Mouse (Mus musculus) layer of hippocampus, adult 9-10 months (tissue): ENCODE data around the gene Hnrnpm.
"Not testable (repeated sequence)": the region's sequence is repeated elsewhere in the genome, so short reads cannot be mapped to it uniquely, and the experiment has no call there.

Source experiments
- DNase-seq: peaks from one replicate; pipeline ENCODE4 v3.0.0; 2022; ENCODE audit warnings: low spot score

Gene Hnrnpm

GRCm38 (mm10) chr17:33669681-33670080 is 17.0 kb downstream of the Hnrnpm start:
- DNase-seq: no peak

DNA sequence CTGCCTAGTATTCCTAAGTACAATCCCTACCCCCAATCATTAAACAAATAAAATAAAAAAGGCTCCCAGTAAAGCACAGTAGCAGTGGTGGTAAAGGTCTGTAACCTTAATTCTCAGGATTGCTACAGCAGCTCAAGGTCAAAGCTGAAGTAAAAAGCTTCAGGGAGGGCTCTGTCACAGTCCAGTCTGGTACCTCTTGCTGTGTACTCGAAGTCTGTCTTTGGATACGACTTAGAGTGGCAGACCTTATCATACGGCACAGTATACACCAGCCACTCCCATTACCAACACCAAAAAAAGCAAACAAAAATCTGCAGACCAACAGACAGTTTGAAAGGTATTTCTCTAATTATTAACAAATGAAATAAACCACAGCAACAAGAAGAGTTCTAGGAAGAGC is 19.8 kb downstream of the Hnrnpm start:
- no peak for DNase-seq

DNA sequence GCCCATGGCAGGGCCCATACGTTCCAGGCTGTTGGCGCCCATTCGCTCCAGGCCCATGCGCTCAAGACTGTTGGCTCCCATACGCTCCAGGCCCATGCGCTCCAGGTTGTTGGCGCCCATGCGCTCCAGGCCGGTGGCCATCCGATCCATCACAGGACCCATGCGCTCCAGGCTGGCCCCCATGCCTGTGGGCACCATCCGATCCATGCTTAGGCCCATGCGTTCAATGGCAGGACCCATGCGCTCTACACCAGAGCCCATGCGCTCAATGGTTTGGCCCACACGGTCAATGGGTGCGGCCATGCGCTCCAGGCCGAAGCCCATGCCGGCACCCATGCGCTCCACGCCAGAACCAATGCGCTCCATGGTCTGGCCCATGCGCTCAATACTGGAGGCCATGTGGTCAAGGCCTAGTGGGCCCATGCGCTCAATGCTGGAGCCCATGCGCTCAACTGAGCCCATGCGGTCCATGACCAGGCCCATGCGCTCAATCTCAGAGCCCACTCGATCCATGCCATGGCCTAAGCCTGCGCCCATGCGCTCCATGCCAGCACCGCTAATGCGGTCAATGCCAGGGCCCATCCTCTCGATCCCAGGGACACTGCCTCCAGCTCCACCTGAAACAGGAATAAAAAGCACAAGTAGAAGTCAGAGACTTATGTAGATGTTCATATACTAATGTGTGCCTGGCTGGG is 36.7 kb downstream of the Hnrnpm start:
- DNase-seq: no peak

DNA sequence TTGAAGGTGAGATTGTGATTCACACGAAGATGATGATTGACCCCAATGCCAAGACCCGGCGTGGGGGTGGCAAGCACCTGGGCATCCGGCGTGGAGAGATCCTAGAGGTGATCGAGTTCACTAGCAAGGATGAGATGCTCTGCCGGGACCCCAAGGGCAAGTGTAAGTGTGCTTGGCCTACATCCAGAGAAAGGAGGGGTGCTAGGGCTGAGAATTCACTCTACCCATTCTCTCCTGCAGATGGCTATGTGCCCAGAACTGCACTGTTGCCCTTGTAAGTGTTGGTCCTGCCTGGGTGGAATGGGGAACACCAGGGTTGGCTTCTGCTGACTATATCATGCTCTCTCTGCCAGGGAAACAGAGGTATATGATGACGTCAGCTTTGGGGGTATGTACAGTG is 41.6 kb downstream of the Hnrnpm start:
- DNase-seq: no peak

DNA sequence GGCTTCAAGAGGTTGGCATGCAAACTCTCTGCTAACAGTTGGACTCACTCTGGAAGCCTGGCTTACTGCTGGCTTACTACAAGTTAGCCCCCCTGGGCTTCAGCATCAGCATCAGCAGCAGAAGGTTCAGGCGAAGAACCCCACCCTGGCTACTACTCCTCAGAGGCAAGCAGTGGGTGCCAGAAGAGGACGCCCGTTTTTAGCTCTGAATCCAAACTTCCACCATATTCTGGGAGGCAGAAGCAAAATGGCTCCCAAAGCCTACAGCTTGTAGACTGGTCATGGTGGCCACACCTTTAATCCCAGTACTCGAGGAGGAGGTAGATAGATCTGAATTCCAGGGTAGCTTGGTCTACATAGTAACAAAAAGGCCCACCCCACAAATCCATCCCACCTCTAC is 42.6 kb downstream of the Hnrnpm start:
- DNase-seq: no peak

DNA sequence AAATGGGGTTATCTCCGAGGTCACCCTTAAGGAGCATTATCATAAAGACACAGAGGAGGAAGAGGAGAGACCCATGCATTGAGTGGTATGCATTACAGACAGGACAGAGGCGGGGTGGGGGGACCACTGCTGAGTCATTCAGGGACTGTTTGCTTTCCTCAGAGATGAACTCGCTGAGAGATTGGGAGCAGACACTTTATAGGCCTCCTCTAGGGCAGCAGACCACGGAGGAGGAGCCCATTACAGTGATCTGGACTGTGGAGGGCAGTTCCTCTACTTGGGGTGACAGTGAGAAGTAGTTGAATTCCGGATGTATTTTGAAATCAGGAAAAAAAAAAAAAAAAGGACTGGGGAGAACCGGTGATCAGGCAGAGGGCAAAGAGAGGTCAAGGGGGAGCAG is 46.9 kb downstream of the Hnrnpm start:
- DNase-seq: no peak

- no peak for DNase-seq
These were observed 49.0 kb downstream of the Hnrnpm start, which contains the start of gene Pram1 for GRCm38 (mm10) chr17:33637516-33638276. Gene Pram1, plus strand, starts transcription at chr17:33638056.

DNA sequence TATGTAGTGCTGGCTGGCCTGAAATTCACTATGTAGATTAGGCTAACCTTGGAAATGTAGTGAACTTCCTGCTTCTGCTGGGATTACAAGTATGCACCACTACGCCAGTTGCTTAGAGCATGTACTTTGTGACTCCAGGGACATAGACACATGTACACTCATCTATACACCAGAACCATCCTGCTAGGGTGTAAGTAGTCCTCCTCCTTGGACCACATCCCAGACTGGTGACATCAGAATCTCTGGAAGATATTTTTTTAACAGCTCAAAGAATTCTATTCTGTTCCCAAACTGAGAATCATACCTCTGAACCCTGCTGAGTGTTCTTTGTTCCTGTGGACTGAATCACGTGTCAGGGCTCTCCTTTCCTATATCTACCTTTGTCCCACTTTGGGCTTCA is 49.6 kb downstream of the Hnrnpm start:
- DNase-seq: no peak

GRCm38 (mm10) chr17:33631796-33632195 is 54.9 kb downstream of the Hnrnpm start:
- no peak for DNase-seq

DNA sequence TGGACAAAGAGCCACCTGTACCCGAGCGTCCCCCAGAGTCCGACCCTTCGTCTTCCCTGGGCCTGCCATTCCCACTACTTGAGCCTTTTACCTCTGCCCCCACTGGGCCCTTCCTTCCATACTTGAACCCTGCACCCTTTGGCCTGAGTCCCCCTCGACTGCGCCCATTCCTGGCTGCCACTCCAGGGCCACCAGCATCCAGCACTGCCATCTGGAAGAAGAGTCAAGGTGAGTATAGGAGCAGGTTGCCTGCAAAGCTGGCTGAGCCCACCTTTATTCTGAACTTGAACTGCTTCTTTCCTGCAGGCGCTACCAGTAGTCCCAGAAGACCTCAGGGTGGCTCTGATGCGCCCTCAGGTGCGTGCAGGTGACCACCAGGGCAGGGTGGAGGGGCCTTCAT is 55.4 kb downstream of the Hnrnpm start:
- no peak for DNase-seq

DNA sequence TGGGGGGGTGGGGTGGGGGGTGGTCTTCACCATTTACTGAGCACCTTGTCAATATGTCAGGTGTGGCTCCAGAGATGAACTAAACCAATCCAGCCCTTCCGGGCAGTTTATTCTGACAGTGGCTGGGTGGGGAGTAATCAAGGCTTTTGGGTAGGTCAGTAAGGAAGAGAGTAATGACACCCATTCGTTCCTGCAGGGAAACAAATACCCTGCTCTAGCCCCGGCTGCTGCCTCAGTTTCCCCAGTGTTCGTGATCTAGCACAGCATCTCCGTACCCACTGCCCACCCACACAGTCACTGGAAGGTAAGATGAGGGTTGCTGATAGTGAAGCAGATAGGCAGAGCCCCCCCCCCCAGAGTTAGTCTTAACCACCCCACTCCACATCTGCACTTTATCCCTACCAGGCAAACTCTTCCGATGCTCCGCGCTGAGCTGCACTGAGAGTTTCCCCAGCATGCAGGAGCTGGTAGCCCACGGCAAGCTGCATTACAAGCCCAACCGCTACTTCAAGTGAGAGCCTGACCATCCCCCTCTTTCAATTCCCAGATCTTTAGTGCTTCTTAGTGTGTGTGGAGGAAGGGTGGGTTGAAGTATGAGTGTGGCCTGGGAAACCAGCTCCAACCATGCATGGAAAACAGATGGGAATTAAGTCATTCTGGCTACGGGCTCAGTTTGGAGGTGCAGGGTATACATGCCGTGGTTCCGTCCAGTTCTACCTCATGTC is 56.3 kb downstream of the Hnrnpm start:
- no peak for DNase-seq

- no peak for DNase-seq
These were observed 57.1 kb downstream of the Hnrnpm start for GRCm38 (mm10) chr17:33629487-33630125.

DNA sequence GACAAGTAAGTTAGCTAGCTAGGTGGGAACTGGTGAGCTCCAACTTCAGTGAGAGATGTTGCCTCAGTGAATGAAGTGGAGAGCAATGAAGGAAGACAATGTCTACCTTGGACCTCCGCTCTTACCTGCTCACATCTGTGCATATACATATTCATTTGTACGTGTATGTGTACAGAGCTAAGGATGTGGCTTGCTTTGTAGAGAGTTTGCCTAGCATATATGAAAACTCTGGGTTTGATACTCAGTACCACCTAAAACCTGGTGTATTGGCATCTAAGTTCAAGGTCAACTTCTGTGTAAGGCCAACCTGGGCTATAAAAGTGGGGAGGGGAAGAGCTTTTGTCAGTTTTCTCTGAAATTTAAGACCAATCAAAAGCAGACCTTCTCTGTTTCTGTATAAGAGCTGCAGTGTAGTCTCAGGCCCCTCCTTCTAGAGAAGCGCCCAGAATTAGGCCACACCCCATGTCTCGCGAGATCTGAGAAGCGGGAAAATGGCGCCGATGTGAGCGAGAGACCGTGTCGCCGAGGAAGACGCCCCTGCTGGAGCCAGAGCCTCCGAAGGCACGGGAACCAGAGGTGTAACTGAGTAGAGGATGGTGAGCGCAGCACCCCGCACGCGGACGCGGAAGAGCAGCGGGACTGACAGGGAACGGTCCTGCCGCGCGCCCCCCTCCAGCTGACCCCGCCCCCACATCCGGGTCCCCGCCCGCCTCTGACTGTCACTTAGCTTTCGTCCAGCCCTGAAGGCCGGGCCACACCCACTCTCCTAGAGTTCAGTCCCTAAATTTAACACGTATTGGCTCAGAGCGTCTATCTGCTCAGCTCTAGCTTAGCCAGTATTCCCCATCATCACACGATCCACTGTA is 57.8 kb downstream of the Hnrnpm start, which contains the start of gene Zfp414:
TSS of gene Zfp414 (plus strand) at position 470 of the 866 bp plus-strand sequence.
- peak; percentile 86 for DNase-seq

- DNase-seq: no peak
These were observed 59.4 kb downstream of the Hnrnpm start for GRCm38 (mm10) chr17:33627281-33627680.

GRCm38 (mm10) chr17:33613726-33614125 is 72.9 kb downstream of the Hnrnpm start:
- DNase-seq: not testable (repeated sequence)

DNA sequence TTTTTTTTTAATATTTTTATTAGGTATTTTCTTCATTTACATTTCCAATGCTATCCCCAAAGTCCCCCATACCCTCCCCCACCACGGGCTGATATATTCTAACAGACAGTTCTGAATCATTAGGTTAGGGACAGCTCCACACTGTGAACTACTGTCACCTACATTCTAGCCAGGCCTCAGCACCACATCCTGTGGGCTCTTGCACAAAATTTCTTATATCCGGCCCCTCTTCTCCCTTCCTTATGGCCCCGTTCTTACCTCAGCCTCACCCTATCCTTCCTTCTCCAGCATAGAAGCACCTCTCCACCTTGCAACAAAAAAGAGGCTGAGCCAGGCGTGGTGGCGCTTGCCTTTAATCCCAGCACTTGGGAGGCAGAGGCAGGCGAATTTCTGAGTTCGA is 76.1 kb downstream of the Hnrnpm start:
- DNase-seq: no peak

DNA sequence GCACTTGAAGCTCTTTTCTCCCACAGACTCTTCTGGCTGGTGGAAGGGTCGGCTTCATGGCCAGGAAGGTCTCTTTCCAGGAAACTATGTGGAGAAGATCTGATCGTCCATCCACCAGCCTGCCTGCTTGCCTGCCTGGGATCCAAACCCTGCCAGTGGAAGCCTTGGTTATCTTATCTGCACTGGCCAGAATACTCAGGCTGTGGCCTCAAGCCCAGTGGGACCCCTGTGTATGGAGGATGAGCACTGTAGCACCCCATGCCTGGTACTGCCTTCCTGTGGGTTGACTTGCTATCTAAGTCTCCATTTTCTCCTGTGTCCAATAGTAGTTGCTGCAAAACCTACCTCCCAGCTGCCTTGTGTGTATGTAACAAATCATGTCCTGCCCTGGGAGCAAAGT is 79.4 kb downstream of the Hnrnpm start:
- no peak for DNase-seq

- DNase-seq: no peak
These were observed 84.7 kb downstream of the Hnrnpm start for GRCm38 (mm10) chr17:33601947-33602346.

DNA sequence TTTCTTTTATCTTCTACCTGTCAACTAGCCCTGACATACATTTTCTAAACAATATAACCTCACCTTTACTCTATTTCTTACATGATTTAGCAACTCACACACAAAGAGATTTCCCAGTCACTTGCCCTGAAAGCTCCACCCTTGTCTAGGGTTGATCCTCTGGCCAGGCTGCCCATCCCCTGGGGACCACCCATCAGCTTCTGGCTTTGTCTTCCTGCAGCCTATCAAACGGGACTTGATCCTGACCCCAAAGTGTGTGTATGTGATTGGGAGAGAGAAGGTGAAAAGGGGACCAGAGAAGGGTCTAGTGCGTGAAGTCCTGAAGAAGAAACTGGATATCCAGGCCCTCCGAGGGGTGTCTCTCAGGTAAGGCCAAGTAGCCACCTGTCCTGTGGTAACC is 85.8 kb downstream of the Hnrnpm start:
- no peak for DNase-seq

- no peak for DNase-seq
These were observed 86.7 kb downstream of the Hnrnpm start for GRCm38 (mm10) chr17:33599836-33600475.

DNA sequence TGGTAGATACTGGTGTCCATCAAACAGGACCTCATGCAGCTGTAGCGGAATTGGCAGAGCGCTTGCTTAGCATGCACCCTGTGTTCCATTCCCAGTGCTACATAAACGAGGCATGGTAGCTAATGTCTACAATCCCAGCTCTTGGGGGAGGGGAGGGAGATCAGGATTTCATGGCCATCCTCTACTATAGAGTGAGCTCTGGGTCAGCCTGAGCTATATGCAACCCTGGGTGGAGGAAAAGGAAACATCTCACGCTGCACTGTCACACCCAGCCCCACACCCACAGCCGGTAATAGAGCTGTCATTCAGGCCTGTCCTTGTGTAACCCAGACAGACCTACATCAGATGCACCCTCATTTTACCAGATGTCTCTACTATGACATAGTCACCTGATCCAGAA is 88.2 kb downstream of the Hnrnpm start:
- DNase-seq: no peak
